Mouse (Mus musculus): ENCODE measurements at regions not wholly inside any gene's neighbourhood (a gene's known extent, or its start where the extent isn't known, plus 50 kb on each side); places are given as distances from the start of the nearest gene placed in this dataset.

GRCm38 (mm10) chr14:123079733-123080132 lies 95.9 kb upstream of the Tmtc4 start:
- DNase-seq: no peak

- DNase-seq: no peak
These were observed 95.0 kb upstream of the Tmtc4 start for GRCm38 (mm10) chr14:123078804-123079203.

GRCm38 (mm10) chr14:123066344-123066743 lies 82.5 kb upstream of the Tmtc4 start:
- DNase-seq: no peak

- DNase-seq: no peak
These were observed 81.7 kb upstream of the Tmtc4 start for GRCm38 (mm10) chr14:123065566-123065965.

- DNase-seq: no peak
These were observed 81.3 kb upstream of the Tmtc4 start for GRCm38 (mm10) chr14:123065136-123065535.

- no peak for DNase-seq
These were observed 79.1 kb upstream of the Tmtc4 start for GRCm38 (mm10) chr14:123062908-123063307.

- DNase-seq: no peak
These were observed 73.1 kb upstream of the Tmtc4 start for GRCm38 (mm10) chr14:123056976-123057375.

- no peak for DNase-seq
These were observed 64.6 kb upstream of the Tmtc4 start for GRCm38 (mm10) chr14:123048451-123048850.

- no peak for DNase-seq
These were observed 56.2 kb upstream of the Tmtc4 start for GRCm38 (mm10) chr14:123040046-123040445.

GRCm38 (mm10) chr14:123037444-123037843 lies 53.6 kb upstream of the Tmtc4 start:
- DNase-seq: no peak
